Mouse (Mus musculus): Measurements from ENCODE around the gene Wdr25.

GRCm38 (mm10) chr12:108984471-108984870 is 91.0 kb downstream of the Wdr25 start:
- TF ChIP-seq CTCF (conservative IDR thresholded peaks at IDR 0.05; ENCODE audit: insufficient read depth, insufficient read length, low read depth, low read length) (no peak), POLR2A (IDR thresholded peaks at IDR 0.05; ENCODE audit: low read depth, low read length) (no peak)

Data from kidney, adult 2 months (tissue).